Mouse (Mus musculus) ES-Bruce4 (cell line): ENCODE measurements at regions not wholly inside any gene's neighbourhood (a gene's known extent, or its start where the extent isn't known, plus 50 kb on each side); places are given as distances from the start of the nearest gene placed in this dataset.

Experiments used
- H3K27ac ChIP-seq: 2 replicates; pipeline ENCODE4 v1.5.1; 2012; ENCODE audit warnings: low read length, inconsistent platforms; ENCODE audit not compliant: insufficient read depth
- H3K27me3 ChIP-seq: 2 replicates; pipeline ENCODE4 v1.6.1; 2012; ENCODE audit warnings: mild to moderate bottlenecking, low read length, inconsistent platforms; ENCODE audit not compliant: control insufficient read depth, poor library complexity, insufficient read depth, severe bottlenecking
- H3K36me3 ChIP-seq: 2 replicates; pipeline ENCODE4 v1.6.1; 2012; ENCODE audit warnings: inconsistent platforms, mild to moderate bottlenecking, low read length, moderate library complexity; ENCODE audit not compliant: control insufficient read depth, poor library complexity, insufficient read depth, severe bottlenecking
- H3K4me1 ChIP-seq: one replicate; pipeline ENCODE4 v1.8.1; 2011; ENCODE audit warnings: low read length; ENCODE audit not compliant: control insufficient read depth, insufficient read depth
- H3K4me3 ChIP-seq: 2 replicates; pipeline ENCODE4 v1.5.1; 2011; ENCODE audit warnings: low read depth, mild to moderate bottlenecking, low read length
- H3K9ac ChIP-seq: 2 replicates; pipeline ENCODE4 v1.6.1; 2012; ENCODE audit warnings: low read depth, mild to moderate bottlenecking, inconsistent platforms; ENCODE audit not compliant: poor library complexity, severe bottlenecking
- H3K9me3 ChIP-seq: replicated peaks from 2 replicates; pipeline ENCODE4 v1.6.1; 2012; ENCODE audit warnings: mild to moderate bottlenecking, low read length, inconsistent platforms; ENCODE audit not compliant: control insufficient read depth, poor library complexity, insufficient read depth, severe bottlenecking
- CTCF ChIP-seq: IDR thresholded peaks from one replicate; pipeline ENCODE4 v1.8.1; 2011; ENCODE audit warnings: low read depth, low read length
- EP300 ChIP-seq: IDR thresholded peaks from 2 replicates; pipeline ENCODE4 v1.6.1; 2011; ENCODE audit warnings: low read depth, low read length; ENCODE audit not compliant: insufficient read depth
- POLR2A ChIP-seq: IDR thresholded peaks from one replicate; pipeline ENCODE4 v1.8.1; 2011; ENCODE audit warnings: low read length; ENCODE audit not compliant: insufficient read depth

DNA sequence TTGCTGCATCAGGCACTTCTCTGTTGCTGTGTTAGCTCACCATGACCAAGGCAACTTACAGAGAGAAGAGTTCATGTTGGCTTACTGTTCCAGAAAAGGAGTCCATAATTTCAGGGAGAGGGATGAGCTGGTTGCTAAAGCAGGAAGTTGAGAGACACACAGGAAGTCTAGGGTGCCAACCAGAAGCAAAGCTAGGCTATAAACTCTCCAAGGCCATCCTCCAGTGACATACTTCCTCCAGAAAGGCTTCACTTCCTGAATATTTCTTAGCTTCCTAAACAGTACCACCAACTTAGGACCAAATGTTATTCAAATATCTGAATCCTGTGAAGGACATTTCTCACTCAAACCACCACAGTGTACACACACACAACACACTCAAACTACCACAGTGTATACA, 2010.6 kb downstream of the A830018L16Rik start:
- Histone ChIP-seq H3K27me3 (no peaks in the 10 kb centered on the region), H3K27ac (no peak overlapping the region), H3K4me1 (no peaks in the 10 kb centered on the region), H3K9ac (no peak overlapping the region), H3K36me3 (no peaks in the 10 kb centered on the region), H3K4me3 (no peak overlapping the region), H3K9me3 (no peaks in the 10 kb centered on the region)
- TF ChIP-seq CTCF (no peak), EP300 (no peak), POLR2A (no peak)

DNA sequence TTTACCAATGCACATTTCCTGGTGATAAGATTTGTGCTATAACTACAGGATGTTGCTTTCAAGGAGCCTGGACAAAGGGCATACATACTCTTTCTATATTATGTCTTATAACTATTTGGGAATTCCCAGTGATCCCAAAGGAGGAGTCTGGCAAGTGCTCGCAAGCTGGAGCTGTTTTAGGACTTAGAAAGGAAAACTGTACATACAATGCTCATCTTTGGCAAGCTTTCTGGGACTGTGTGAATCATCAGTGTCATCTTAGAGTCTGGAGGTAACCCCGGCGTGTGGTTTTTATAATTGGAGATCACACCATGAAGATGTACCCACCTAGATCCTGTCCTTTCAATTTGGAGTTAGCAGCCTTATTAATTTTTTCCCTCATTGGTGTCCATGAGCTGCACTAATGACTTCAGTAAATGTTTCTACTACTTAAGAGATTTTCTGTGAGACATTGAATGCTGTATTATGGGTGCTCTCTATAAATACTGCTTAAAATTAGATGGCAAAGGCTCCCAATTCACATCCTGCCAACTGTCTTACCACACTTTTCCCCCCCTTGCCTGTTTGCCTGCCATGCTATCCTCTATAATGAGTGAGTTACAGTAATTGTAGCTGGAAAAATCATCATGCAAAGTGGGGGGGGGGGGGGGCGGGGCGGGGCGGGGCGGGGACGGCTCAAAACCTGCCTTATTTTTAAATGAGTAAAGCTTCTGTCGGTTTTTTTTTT, 2011.9 kb downstream of the A830018L16Rik start:
- H3K9ac ChIP-seq: no peak overlapping the region
- TF ChIP-seq EP300 (no peak), POLR2A (no peak), CTCF (no peak)
- no peak overlapping the region for H3K4me3 ChIP-seq
- no peaks in the 10 kb centered on the region for H3K9me3 ChIP-seq
- no peaks in the 10 kb centered on the region for H3K36me3 ChIP-seq
- no peaks in the 10 kb centered on the region for H3K27me3 ChIP-seq
- H3K4me1 ChIP-seq: no peaks in the 10 kb centered on the region
- H3K27ac ChIP-seq: no peak overlapping the region

DNA sequence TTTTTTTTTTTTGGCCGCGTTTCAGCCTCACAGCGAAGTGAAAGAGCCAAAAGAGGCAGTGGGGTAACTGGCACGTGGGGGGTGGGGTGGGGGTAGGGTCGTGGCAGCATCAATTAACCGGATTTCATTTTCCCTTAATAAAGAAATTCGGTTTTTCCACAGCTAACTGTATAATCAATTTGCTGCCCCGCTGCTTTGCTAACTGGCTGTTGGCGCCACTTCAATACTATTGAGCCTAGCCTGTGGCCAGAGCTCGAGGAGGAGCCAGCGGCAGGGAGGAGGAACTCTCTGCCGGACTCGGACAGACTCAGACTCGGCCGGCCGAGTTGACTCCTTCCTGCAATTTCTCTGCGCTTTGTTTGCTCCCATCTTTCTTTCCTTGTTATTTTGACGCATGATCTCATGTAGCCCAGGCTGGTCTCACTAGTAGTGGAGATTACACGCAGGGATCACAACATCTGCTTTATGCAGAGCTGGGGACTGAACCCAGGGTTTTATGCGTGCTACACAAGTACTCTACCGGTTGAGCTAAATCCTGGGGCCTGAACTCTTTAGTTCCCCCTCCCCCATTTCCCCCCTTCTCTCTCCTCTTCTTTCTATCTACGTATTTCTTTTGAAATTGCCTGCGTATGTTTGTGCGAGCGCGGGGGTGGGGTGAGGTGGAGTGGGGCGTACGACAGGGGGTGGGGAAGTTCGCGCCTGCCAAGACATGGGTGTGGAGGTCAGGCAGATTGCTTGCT, 2012.6 kb downstream of the A830018L16Rik start:
- H3K9ac ChIP-seq: 0 out of 2 replicates have a peak overlapping the region, but pooled peaks have one; percentile 30
- H3K4me1 ChIP-seq: no peaks in the 10 kb centered on the region
- H3K27me3 ChIP-seq: no peaks in the 10 kb centered on the region
- no peak overlapping the region for H3K27ac ChIP-seq
- H3K9me3 ChIP-seq: no peaks in the 10 kb centered on the region
- H3K4me3 ChIP-seq: peak overlapping the region; percentile 63
- no peaks in the 10 kb centered on the region for H3K36me3 ChIP-seq
- TF ChIP-seq POLR2A: no peak
- TF ChIP-seq CTCF: no peak
- no peak for TF ChIP-seq EP300

DNA sequence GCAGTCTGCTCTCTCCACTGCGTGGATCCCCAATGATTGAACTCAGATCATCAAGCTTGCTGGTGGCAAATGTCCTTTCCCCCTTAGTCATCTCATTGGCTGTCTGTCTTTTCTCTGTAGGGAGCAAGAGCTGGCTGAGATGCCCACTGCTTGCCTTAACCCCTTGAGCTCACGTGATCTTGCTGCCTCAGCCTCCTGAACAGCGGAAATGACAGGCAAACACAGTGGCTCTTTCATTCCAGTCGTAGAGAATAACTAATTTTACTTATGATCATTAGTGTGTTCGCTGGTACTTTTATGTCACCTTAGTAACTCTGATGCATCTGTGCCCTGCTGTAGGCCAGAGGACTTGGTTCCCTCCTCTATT, 2013.1 kb downstream of the A830018L16Rik start:
- Histone ChIP-seq H3K9ac (no peak overlapping the region), H3K4me1 (no peaks in the 10 kb centered on the region), H3K27me3 (no peaks in the 10 kb centered on the region), H3K4me3 (peak overlapping the region; percentile 63), H3K27ac (no peak overlapping the region), H3K9me3 (no peaks in the 10 kb centered on the region), H3K36me3 (no peaks in the 10 kb centered on the region)
- TF ChIP-seq EP300: no peak
- TF ChIP-seq CTCF: no peak
- TF ChIP-seq POLR2A: no peak

DNA sequence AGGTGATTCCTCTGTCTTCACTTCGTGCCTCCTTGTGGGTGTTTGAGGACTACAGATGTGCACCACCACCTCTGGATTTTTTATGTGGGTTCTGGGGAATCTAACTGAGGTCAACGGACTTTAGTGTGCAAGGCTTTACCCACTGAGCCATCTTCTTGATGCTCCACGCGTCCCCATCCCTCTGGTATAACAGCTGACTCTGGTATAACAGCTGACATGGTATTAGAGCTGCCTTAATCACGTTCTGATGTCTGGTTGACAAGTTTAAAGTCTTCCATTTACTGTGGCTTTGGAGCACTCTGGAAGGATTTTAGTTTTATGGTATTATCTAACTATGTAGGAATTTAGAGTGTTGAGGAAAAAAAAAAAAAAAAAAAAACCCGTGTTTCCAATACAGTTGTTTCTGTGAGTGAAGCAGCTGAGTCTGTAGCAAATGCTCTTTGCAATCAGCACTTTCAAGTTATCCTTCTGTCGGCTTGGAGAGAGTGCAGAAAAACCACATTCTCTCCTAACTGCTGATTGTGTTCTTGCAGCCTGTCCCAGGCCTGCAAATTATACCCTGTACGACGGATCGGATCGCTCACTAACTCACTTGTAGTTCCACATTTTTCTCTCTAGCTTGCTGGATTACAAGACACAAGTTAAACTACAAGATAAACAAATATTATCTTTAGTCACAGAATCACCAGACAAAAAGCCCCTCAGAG, 2013.7 kb downstream of the A830018L16Rik start:
- Histone ChIP-seq H3K36me3 (no peaks in the 10 kb centered on the region), H3K9ac (no peak overlapping the region), H3K27me3 (no peaks in the 10 kb centered on the region), H3K9me3 (no peaks in the 10 kb centered on the region), H3K4me3 (no peak overlapping the region), H3K4me1 (no peaks in the 10 kb centered on the region), H3K27ac (no peak overlapping the region)
- TF ChIP-seq CTCF (no peak), POLR2A (no peak), EP300 (no peak)
